Comparison of ENCODE assay signal across 8 mouse cellular contexts in genomic region chr7:112823621-112824020, GRCm38 (mm10).
DNase-seq lines count a peak whose midpoint lies in the region; ATAC-seq and TF ChIP-seq lines count a peak whose summit lies in the region.

No protein-coding gene starts in this region.

- peak overlapping the region; percentile 65 for H3K27ac ChIP-seq in intestine, postnatal 0 days (ENCODE audit: low read depth, low read length)
- peak overlapping the region; percentile 73 for H3K27ac ChIP-seq in limb, embryonic 12.5 days
- H3K27ac ChIP-seq in midbrain, embryonic 11.5 days (ENCODE audit: low read depth, low read length) = peak overlapping the region; percentile 27; the same call in 1 of the 2 replicates

- peak; percentile 26 for ATAC-seq in intestine, postnatal 0 days
- no peak for ATAC-seq in limb, embryonic 12.5 days (ENCODE audit: insufficient number of reproducible peaks, insufficient read depth, low FRiP score, low TSS enrichment, low read depth)
- peak; percentile 76 for ATAC-seq in midbrain, embryonic 11.5 days (ENCODE audit: low FRiP score)

- peak; percentile 98 for DNase-seq in Muller cell, postnatal 12 days (ENCODE audit: inconsistent ontology term)
- DNase-seq in adrenal gland, postnatal 4 days (ENCODE audit: low spot score in 2 of 2) = peak; percentile 10 to 46
- DNase-seq in gonadal fat pad, adult 2 months (ENCODE audit: low read depth) = peak; percentile 60
- peak; percentile 95 for DNase-seq in midbrain, embryonic 11.5 days (ENCODE audit: low spot score, missing footprints)
- peak; percentile 54 for DNase-seq in testis, postnatal 10 days (ENCODE audit: low spot score)
- no peak for DNase-seq in thymus, postnatal 25 days

- no peaks in the 10 kb centered on the region for H3K36me3 ChIP-seq in intestine, postnatal 0 days (ENCODE audit: control insufficient read depth, insufficient read depth)
- H3K36me3 ChIP-seq in limb, embryonic 12.5 days = no peaks in the 10 kb centered on the region
- H3K36me3 ChIP-seq in midbrain, embryonic 11.5 days (ENCODE audit: control insufficient read depth, insufficient read depth, low read length) = no peaks in the 10 kb centered on the region

- H3K9me3 ChIP-seq in intestine, postnatal 0 days (ENCODE audit: control insufficient read depth) = no peaks in the 10 kb centered on the region
- no peaks in the 10 kb centered on the region for H3K9me3 ChIP-seq in limb, embryonic 12.5 days
- H3K9me3 ChIP-seq in midbrain, embryonic 11.5 days (ENCODE audit: control insufficient read depth, low read length) = no peaks in the 10 kb centered on the region

- H3K4me1 ChIP-seq in intestine, postnatal 0 days (replicated peaks; ENCODE audit: control insufficient read depth, insufficient read depth, low read length) = peaks cover 25% of the 10 kb centered on the region
- peaks cover 98% of the 10 kb centered on the region for H3K4me1 ChIP-seq in limb, embryonic 12.5 days (replicated peaks)
- H3K4me1 ChIP-seq in midbrain, embryonic 11.5 days (ENCODE audit: control insufficient read depth, insufficient read depth, low read length) = peaks cover 62% of the 10 kb centered on the region

- peak overlapping the region; percentile 55 for H3K4me2 ChIP-seq in intestine, postnatal 0 days (replicated peaks; ENCODE audit: low read depth)
- H3K4me2 ChIP-seq in limb, embryonic 12.5 days = peak overlapping the region; percentile 42
- peak overlapping the region; percentile 38 for H3K4me2 ChIP-seq in midbrain, embryonic 11.5 days

- no peak overlapping the region for H3K9ac ChIP-seq in intestine, postnatal 0 days (ENCODE audit: low read depth, low read length)
- no peak overlapping the region for H3K9ac ChIP-seq in limb, embryonic 12.5 days (replicated peaks)
- no peak overlapping the region for H3K9ac ChIP-seq in midbrain, embryonic 11.5 days (ENCODE audit: low read length)

- no peak for TF ChIP-seq CTCF in intestine, postnatal 0 days (IDR thresholded peaks at IDR 0.05; ENCODE audit: low read depth)

- H3K27me3 ChIP-seq in intestine, postnatal 0 days (replicated peaks; ENCODE audit: control insufficient read depth, insufficient read depth, low read length) = no peaks in the 10 kb centered on the region
- H3K27me3 ChIP-seq in limb, embryonic 12.5 days = no peaks in the 10 kb centered on the region
- no peaks in the 10 kb centered on the region for H3K27me3 ChIP-seq in midbrain, embryonic 11.5 days (ENCODE audit: control insufficient read depth, insufficient read depth, low read length)

- 0 out of 2 replicates have a peak overlapping the region, but pooled peaks have one; percentile 4 for H3K4me3 ChIP-seq in intestine, postnatal 0 days (ENCODE audit: low read depth, low read length)
- peak overlapping the region; percentile 18; the same call in 1 of the 2 replicates for H3K4me3 ChIP-seq in limb, embryonic 12.5 days (replicated peaks)
- no peak overlapping the region for H3K4me3 ChIP-seq in midbrain, embryonic 11.5 days (ENCODE audit: low read depth, low read length)

- WGBS in intestine, postnatal 0 days = 2% methylated on average over 5 of the region's 5 CpGs
- 3% methylated on average over 5 of the region's 5 CpGs for WGBS in limb, embryonic 12.5 days
- whole genome bisulfite sequencing in midbrain, embryonic 11.5 days = 2% methylated on average over 5 of the region's 5 CpGs
